Mouse (Mus musculus) limb, embryonic 12.5 days (tissue): ENCODE measurements around the gene Relch. TPM values are rescaled to one million over a fixed set of nuclear protein-coding genes. Genes with fewer than 3 reads are reported as not detected.

ENCODE experiments used
- ATAC-seq: fragments of 200-750 bp; cut with Nextera tagmentation; 2 replicates; pipeline ENCODE4 v1.8.0; 2017; ENCODE audit warnings: low read depth, moderate TSS enrichment; ENCODE audit not compliant: insufficient number of reproducible peaks, insufficient read depth, low FRiP score, low TSS enrichment
- H3K27ac ChIP-seq: fragments of 300-500 bp; sonication (generic); 2 replicates; pipeline ENCODE4 v1.5.1; 2016; ENCODE audit warnings: mild to moderate bottlenecking, moderate library complexity
- H3K27me3 ChIP-seq: fragments of 300-500 bp; sonication (generic); 2 replicates; pipeline ENCODE4 v1.6.1; 2016; ENCODE audit warnings: mild to moderate bottlenecking, moderate library complexity
- H3K36me3 ChIP-seq: fragments of 300-500 bp; sonication (generic); 2 replicates; pipeline ENCODE4 v1.6.1; 2016; ENCODE audit warnings: mild to moderate bottlenecking, moderate library complexity
- H3K4me1 ChIP-seq: fragments of 300-500 bp; sonication (generic); replicated peaks from 2 replicates; pipeline ENCODE4 v1.6.1; 2016
- H3K4me2 ChIP-seq: fragments of 300-500 bp; sonication (generic); 2 replicates; pipeline ENCODE4 v1.6.1; 2016; ENCODE audit warnings: mild to moderate bottlenecking, moderate library complexity
- H3K4me3 ChIP-seq: fragments of 300-500 bp; sonication (generic); replicated peaks from 2 replicates; pipeline ENCODE4 v1.5.1; 2016; ENCODE audit warnings: mild to moderate bottlenecking
- H3K9ac ChIP-seq: fragments of 300-500 bp; sonication (generic); replicated peaks from 2 replicates; pipeline ENCODE4 v1.6.1; 2016; ENCODE audit warnings: mild to moderate bottlenecking, moderate library complexity
- H3K9me3 ChIP-seq: fragments of 300-500 bp; sonication (generic); 2 replicates; pipeline ENCODE4 v1.6.1; 2016; ENCODE audit warnings: mild to moderate bottlenecking, moderate library complexity
- WGBS: fragments of 180-500 bp; shearing (Covaris S2); methylation state at CpG from one replicate; pipeline ENCODE4 v1.1.7; 2016; 5-methylcytosine and 5-hydroxymethylcytosine counted together
- polyA plus RNA-seq: library from polyadenylated mRNA; unstranded; fragments of >200 nt; fragmentation: Nextera tagmentation; extraction: Ambion mirVana; gene quantifications from 2 replicates; pipeline ENCODE4 v1.2.1, GENCODE M21; 2016

Gene Relch
- polyA plus RNA-seq = 28.0 and 29.7 TPM in 2 replicates

DNA sequence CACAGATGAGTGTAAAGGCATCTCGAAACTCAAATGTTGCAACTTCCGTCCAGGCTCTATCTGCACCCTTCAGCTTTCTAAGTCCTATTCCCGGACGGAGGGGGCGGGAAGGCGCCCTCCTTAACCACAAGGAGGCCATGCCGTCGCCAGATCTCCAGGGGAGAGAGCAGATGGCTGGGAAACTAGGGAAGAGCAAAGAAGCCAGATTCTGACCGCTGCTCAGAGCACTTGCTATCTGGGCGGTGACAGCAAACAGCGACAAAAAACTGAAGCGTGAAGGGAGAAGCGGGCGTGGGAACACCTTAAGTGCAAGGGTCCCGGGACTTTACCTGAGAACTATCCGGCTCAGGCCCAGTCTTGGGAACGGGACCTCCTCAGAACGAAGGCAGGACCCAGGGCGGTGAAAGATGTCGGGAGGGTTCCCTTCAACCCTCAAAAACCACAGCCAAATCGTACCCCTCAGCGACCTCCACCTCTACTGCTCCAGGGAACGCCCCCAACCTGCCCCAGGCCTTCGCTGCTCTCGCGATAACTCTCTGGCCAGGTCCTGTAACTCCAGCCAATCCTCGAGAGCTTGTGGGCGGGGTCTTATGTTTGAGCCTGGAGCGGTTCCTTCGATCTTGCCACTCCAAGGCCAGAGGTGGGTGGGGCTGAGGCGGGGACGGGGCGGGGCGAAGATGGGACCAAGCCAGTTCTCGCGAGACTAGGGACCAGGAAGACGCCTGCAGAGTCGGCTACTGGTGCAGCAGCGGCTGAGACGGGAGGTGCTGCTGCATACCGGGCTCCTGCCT, at the start of gene Relch, which contains the start of gene Pign:
Gene Relch, plus strand, starts transcription at position 691 of the 791 bp plus-strand sequence.
Gene Pign, minus strand, starts transcription at position 507 of the 791 bp plus-strand sequence.
- Histone ChIP-seq H3K36me3 (no peaks in the 10 kb centered on the region), H3K4me3 (peak within 1 kb of the TSS; percentile 94), H3K9me3 (no peaks in the 10 kb centered on the region), H3K9ac (peak within 1 kb of the TSS; percentile 82), H3K27me3 (no peaks in the 10 kb centered on the region), H3K4me2 (peak within 1 kb of the TSS; percentile 86), H3K4me1 (peaks cover 12% of the 10 kb centered on the region), H3K27ac (peak within 1 kb of the TSS; percentile 82)
- WGBS = under 1% methylated on average over 41 of the region's 41 CpGs
- ATAC-seq = peak; percentile 97

DNA sequence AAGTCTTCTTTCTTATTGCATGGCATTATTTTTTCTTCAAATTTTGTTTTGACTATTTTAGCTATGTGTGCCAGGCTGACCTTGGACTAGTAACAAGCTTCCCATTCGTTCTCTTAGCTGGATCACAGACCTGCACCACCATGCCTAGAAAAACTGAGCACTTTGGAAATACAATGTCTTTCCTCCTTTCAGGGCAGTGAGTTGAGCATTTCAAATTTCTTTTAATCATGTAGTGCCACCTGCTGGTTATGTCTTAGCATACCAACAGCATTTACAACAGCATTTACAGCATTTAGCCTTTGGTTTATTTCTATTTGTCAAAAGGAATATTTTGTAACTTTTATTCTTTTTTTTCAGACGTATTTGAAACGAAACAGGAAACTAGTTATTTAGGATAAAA, 33.2 kb upstream of the Relch start:
- 47% methylated on average over 3 of the region's 3 CpGs for WGBS
- Histone ChIP-seq H3K27ac (no peak overlapping the region), H3K4me2 (no peak overlapping the region), H3K9me3 (no peaks in the 10 kb centered on the region), H3K4me1 (no peaks in the 10 kb centered on the region), H3K27me3 (no peaks in the 10 kb centered on the region), H3K9ac (no peak overlapping the region), H3K4me3 (no peak overlapping the region), H3K36me3 (peaks cover 4% of the 10 kb centered on the region; the same call in 1 of the 2 replicates)
- no peak for ATAC-seq

DNA sequence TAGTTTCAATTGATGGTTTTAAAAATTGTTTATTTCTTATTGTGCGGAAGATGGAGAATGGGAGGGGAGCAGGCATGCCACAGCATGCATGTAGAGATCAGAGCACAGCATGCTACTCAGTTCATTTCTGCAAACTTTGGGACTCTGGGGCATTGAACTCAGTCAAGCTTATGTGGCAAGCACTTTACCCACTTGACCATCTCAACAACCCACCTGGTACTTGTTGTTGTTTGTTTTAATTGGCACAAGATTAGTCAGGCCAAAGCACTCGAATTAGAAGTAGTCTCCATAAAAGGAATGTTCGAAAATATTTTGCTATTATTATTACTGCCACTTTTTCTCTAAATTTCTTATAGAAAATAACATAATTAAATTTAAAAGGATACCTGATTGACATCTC, 19.6 kb upstream of the Relch start:
- Histone ChIP-seq H3K4me1 (no peaks in the 10 kb centered on the region), H3K27me3 (no peaks in the 10 kb centered on the region), H3K36me3 (peaks cover 25% of the 10 kb centered on the region; the same call in 1 of the 2 replicates), H3K9me3 (no peaks in the 10 kb centered on the region), H3K4me3 (no peak overlapping the region), H3K9ac (no peak overlapping the region), H3K4me2 (no peak overlapping the region), H3K27ac (no peak overlapping the region)
- no peak for ATAC-seq
- WGBS = 86% methylated on average over 3 of the region's 3 CpGs

DNA sequence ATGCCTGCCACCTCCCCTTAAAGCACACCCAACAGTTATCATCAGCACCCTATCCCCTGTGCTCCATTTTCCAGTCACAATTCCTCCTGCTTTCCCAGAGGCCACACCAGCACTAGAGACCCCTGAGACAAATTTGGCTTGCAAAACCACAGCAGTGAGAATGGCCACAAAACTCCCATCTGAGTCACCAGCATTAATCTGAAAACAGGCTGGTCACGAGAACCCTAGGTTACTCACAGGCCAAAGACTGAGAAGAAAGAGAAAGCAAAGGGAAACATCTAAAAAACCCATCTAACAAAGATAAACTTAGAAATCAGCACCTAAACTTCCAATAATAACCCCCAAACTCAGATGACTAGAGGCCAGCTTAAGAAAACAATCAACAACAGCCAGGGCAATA, 13.0 kb upstream of the Relch start:
- H3K4me2 ChIP-seq = no peak overlapping the region
- H3K36me3 ChIP-seq = peaks cover 28% of the 10 kb centered on the region
- H3K9me3 ChIP-seq = no peaks in the 10 kb centered on the region
- WGBS = 94% methylated on average over 1 of the region's 1 CpGs
- no peaks in the 10 kb centered on the region for H3K4me1 ChIP-seq
- H3K4me3 ChIP-seq = no peak overlapping the region
- no peak overlapping the region for H3K9ac ChIP-seq
- no peaks in the 10 kb centered on the region for H3K27me3 ChIP-seq
- ATAC-seq = no peak
- no peak overlapping the region for H3K27ac ChIP-seq

DNA sequence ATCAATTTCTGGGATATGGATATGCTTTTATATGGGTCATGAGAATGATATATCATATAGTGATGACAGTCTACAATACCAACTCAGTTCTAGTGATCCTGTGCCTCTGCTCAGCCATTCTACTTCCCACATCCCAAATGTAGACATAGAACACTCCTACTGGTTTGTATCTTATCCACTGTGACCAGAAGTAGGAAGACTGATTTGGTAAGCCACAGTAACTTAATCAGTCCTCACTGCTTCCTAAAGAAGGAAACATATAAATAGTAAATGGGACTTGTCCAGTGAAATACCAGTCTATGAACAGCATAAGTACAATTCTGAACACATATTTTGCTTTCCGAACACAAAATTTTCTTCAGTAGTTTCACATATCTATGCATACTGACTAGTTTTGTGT, 9.7 kb upstream of the Relch start:
- Histone ChIP-seq H3K4me2 (no peak overlapping the region), H3K27ac (no peak overlapping the region), H3K9me3 (no peaks in the 10 kb centered on the region), H3K27me3 (no peaks in the 10 kb centered on the region), H3K36me3 (peaks cover 27% of the 10 kb centered on the region), H3K4me1 (no peaks in the 10 kb centered on the region), H3K9ac (no peak overlapping the region), H3K4me3 (no peak overlapping the region)
- WGBS = 90% methylated on average over 1 of the region's 1 CpGs
- ATAC-seq = no peak

DNA sequence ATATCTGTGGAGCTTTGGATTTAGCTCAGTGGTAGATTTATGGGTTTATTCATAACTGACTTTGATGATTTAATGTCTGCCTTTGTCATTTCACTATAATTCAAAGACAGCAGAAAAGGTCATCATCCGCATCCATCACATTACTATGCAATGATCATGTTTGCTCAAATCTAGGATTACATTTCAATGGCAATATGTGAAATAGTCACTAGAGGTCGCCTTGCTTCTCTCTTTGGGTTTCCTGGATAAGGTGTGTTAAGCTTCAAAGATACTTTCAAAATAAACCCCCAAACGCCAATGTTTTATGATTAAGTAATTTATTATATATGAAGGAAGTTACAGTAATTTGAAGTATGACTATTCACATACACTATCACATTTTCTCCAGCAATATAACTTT, 3.6 kb upstream of the Relch start:
- H3K4me1 ChIP-seq = peaks cover 6% of the 10 kb centered on the region
- WGBS = 20% methylated on average over 3 of the region's 3 CpGs
- no peak overlapping the region for H3K4me2 ChIP-seq
- no peak overlapping the region for H3K9ac ChIP-seq
- H3K36me3 ChIP-seq = peaks cover 18% of the 10 kb centered on the region; the same call in 1 of the 2 replicates
- no peak overlapping the region for H3K27ac ChIP-seq
- no peak overlapping the region for H3K4me3 ChIP-seq
- ATAC-seq = no peak
- H3K27me3 ChIP-seq = no peaks in the 10 kb centered on the region
- H3K9me3 ChIP-seq = no peaks in the 10 kb centered on the region

DNA sequence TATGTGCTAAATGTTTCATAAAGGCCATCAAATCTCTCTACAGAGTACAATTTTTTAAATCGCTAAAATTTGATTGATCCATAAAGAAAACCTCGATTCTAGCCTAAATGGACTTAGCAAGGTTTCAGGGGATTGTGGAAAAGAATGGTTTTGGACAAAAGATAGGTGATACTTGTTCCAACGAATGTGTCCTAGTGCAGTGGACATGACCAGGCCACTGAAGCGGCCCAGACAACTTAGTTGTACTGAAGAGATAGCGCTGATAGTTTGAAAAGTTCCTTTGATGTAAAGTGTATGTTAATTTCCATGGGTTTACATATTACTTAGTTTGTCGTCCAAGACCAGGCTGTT, 866 bp upstream of the Relch start:
- Histone ChIP-seq H3K27ac (peak overlapping the region; percentile 76; the same call in 1 of the 2 replicates), H3K4me3 (peak overlapping the region; percentile 94), H3K36me3 (no peaks in the 10 kb centered on the region), H3K9me3 (no peaks in the 10 kb centered on the region), H3K4me1 (peaks cover 12% of the 10 kb centered on the region), H3K4me2 (peak overlapping the region; percentile 86), H3K27me3 (no peaks in the 10 kb centered on the region), H3K9ac (peak overlapping the region; percentile 69)
- no peak for ATAC-seq
- 10% methylated on average over 6 of the region's 6 CpGs for WGBS

DNA sequence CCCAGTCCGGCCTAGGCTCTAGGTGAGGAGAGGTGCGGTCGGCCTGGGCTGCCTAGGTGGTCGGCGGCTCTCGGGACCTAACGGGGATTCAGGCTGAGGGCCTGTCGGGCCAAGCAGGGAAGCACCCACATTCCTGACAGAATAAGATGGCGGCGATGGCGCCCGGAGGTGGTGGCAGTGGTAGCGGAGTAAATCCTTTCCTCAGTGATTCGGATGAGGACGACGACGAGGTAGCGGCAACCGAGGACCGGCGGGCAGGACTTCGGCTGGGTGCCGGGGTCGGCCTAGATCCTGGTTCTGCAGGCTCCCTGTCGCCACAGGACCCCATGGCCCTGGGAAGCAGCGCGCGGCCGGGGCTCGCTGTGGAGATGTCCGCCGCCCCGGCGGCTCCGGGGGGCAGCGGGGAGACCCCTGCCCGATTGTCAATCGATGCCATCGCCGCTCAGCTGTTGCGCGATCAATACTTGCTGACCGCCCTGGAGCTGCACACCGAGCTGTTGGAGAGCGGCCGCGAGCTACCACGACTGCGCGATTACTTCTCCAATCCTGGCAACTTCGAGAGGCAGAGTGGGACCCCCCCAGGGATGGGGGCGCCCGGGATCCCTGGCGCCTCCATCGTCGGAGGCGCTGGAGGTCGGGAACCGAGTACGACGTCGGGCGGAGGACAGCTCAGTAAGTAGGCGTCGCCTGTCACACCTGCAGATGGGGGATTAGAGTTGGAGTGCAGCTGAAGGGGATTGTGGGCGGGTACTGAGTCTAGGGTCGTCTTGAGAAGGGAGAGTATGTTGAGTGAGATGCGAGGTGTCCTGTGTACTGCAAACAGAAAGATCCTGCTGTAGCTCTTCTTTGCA, 526 bp downstream of the Relch start:
- peaks cover 12% of the 10 kb centered on the region for H3K4me1 ChIP-seq
- no peaks in the 10 kb centered on the region for H3K9me3 ChIP-seq
- H3K9ac ChIP-seq = peak overlapping the region; percentile 82
- WGBS = under 1% methylated on average over 68 of the region's 68 CpGs
- ATAC-seq = peak; percentile 8; the same call in 1 of the 2 replicates
- peak overlapping the region; percentile 86 for H3K4me2 ChIP-seq
- no peaks in the 10 kb centered on the region for H3K27me3 ChIP-seq
- no peaks in the 10 kb centered on the region for H3K36me3 ChIP-seq
- H3K4me3 ChIP-seq = peak overlapping the region; percentile 94
- H3K27ac ChIP-seq = peak overlapping the region; percentile 82

DNA sequence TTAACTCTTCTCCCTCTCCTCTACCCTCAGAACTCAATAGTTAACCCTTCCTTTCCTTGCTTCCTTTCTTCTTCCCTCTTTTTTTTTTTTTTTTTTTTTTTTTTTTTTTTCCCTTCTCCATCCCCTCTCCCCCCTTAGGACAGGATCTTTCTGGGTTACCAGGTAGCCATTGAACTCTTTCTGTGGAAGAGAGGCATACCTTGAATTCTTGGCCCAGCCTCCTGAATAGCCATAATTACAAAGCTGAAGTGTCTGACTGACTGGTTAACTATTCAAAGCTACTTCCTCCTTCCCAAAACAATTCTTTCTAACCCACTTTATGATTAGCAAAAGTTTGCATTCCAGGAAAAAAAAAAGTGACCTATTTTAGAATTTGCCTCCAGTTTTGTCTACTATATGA, 6.0 kb downstream of the Relch start:
- Histone ChIP-seq H3K9me3 (no peaks in the 10 kb centered on the region), H3K36me3 (no peaks in the 10 kb centered on the region), H3K4me2 (no peak overlapping the region), H3K4me3 (no peak overlapping the region), H3K27ac (no peak overlapping the region), H3K4me1 (peaks cover 9% of the 10 kb centered on the region), H3K9ac (no peak overlapping the region), H3K27me3 (no peaks in the 10 kb centered on the region)
- ATAC-seq = no peak

DNA sequence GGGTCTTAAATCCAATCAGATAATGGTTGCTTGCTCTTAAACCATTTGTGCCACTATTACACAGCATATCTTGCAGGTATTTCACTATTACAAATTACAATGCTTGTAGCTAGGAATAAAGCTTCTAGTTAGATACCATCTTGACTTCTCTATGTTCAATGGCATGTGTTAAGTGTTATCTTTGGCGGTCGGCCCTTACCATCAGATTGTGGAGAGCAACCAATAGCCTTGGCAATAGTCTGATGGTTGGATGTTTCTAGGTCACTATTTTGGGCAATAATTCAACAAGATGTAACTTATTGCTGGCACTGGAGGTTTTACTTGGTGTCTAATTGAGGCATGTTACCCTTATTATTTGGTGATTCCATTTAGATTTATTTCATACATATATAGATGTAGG, 11.1 kb downstream of the Relch start:
- ATAC-seq = no peak
- 92% methylated on average over 2 of the region's 2 CpGs for WGBS
- Histone ChIP-seq H3K27me3 (no peaks in the 10 kb centered on the region), H3K9me3 (no peaks in the 10 kb centered on the region), H3K4me3 (no peak overlapping the region), H3K9ac (no peak overlapping the region), H3K36me3 (peaks cover 10% of the 10 kb centered on the region; the same call in 1 of the 2 replicates), H3K27ac (no peak overlapping the region), H3K4me1 (no peaks in the 10 kb centered on the region), H3K4me2 (no peak overlapping the region)

DNA sequence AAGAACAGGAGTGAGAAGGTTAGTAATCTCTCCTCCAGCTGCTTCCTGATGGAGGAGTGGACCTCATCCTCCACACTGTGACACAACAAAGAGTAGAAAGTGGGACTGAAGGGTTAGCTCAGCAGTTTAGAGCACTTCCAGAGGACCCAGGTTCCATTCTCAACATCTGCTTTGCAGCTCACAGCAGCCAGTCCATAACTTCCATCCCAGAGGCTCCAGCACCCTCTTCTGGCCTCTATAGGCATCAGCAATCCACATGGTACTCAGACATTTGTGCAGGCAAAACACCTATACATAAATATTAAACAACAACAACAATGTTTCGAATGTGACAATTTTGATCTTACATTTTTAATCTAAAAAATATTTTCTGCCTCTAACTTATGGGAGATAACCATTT, 16.9 kb downstream of the Relch start:
- peaks cover 18% of the 10 kb centered on the region; the same call in 1 of the 2 replicates for H3K36me3 ChIP-seq
- H3K4me3 ChIP-seq = no peak overlapping the region
- 84% methylated on average over 1 of the region's 1 CpGs for WGBS
- no peak overlapping the region for H3K27ac ChIP-seq
- no peaks in the 10 kb centered on the region for H3K9me3 ChIP-seq
- no peaks in the 10 kb centered on the region for H3K27me3 ChIP-seq
- H3K9ac ChIP-seq = no peak overlapping the region
- no peak for ATAC-seq
- H3K4me2 ChIP-seq = no peak overlapping the region
- H3K4me1 ChIP-seq = no peaks in the 10 kb centered on the region
